Mouse (Mus musculus) embryonic facial prominence, embryonic 15.5 days (tissue): ENCODE measurements around the gene Slc35d2. TPM values are rescaled to one million over a fixed set of nuclear protein-coding genes. Genes with fewer than 3 reads are reported as not detected.

Source experiments
- ATAC-seq: fragments of 200-750 bp; cut with Nextera tagmentation; 2 replicates; pipeline ENCODE4 v1.8.0; 2017; ENCODE audit warnings: low read depth, moderate TSS enrichment; ENCODE audit not compliant: insufficient number of reproducible peaks, low FRiP score, low TSS enrichment
- H3K27ac ChIP-seq: fragments of 300-500 bp; sonication (generic); replicated peaks from 2 replicates; pipeline ENCODE4 v1.5.1; 2015; ENCODE audit warnings: mild to moderate bottlenecking, inconsistent platforms
- H3K27me3 ChIP-seq: fragments of 300-500 bp; sonication (generic); 2 replicates; pipeline ENCODE4 v1.6.1; 2015; ENCODE audit warnings: inconsistent platforms
- H3K36me3 ChIP-seq: fragments of 300-500 bp; sonication (generic); 2 replicates; pipeline ENCODE4 v1.6.1; 2015; ENCODE audit warnings: mild to moderate bottlenecking, inconsistent platforms
- H3K4me1 ChIP-seq: fragments of 300-500 bp; sonication (generic); 2 replicates; pipeline ENCODE4 v1.6.1; 2015; ENCODE audit warnings: inconsistent platforms
- H3K4me2 ChIP-seq: fragments of 300-500 bp; sonication (generic); replicated peaks from 2 replicates; pipeline ENCODE4 v1.6.1; 2015; ENCODE audit warnings: mild to moderate bottlenecking, inconsistent platforms
- H3K4me3 ChIP-seq: fragments of 300-500 bp; sonication (generic); replicated peaks from 2 replicates; pipeline ENCODE4 v1.5.1; 2015; ENCODE audit warnings: mild to moderate bottlenecking, inconsistent platforms
- H3K9ac ChIP-seq: fragments of 300-500 bp; sonication (generic); 2 replicates; pipeline ENCODE4 v1.6.1; 2015; ENCODE audit warnings: inconsistent platforms
- H3K9me3 ChIP-seq: fragments of 300-500 bp; sonication (generic); replicated peaks from 2 replicates; pipeline ENCODE4 v1.6.1; 2016; ENCODE audit warnings: inconsistent platforms
- WGBS: fragments of 180-500 bp; shearing (Covaris S2); methylation state at CpG from one replicate; pipeline ENCODE4 v1.1.7; 2015; 5-methylcytosine and 5-hydroxymethylcytosine counted together
- polyA plus RNA-seq: library from polyadenylated mRNA; unstranded; fragments of >200 nt; fragmentation: Nextera tagmentation; extraction: Ambion mirVana; gene quantifications from 2 replicates; pipeline ENCODE4 v1.2.1, GENCODE M21; 2015

The Slc35d2 gene
- polyA plus RNA-seq, 1 experiment from 2014 or later: 6.4 TPM

- Histone ChIP-seq H3K9me3 (no peaks in the 10 kb centered on the region), H3K4me2 (peak within 1 kb of the TSS; percentile 97), H3K9ac (peak within 1 kb of the TSS; percentile 60), H3K4me1 (peaks cover 27% of the 10 kb centered on the region), H3K27ac (peak within 1 kb of the TSS; percentile 91), H3K4me3 (peak within 1 kb of the TSS; percentile 93), H3K36me3 (no peaks in the 10 kb centered on the region), H3K27me3 (no peaks in the 10 kb centered on the region)
- under 1% methylated on average over 56 of the region's 56 CpGs for WGBS
- ATAC-seq: peak; percentile 97
These were observed 24.0 kb upstream of the Slc35d2 start, which contains the start of gene Zfp367 for GRCm38 (mm10) chr13:64153083-64153682. TSS of gene Zfp367 (minus strand) at chr13:64153202.

DNA sequence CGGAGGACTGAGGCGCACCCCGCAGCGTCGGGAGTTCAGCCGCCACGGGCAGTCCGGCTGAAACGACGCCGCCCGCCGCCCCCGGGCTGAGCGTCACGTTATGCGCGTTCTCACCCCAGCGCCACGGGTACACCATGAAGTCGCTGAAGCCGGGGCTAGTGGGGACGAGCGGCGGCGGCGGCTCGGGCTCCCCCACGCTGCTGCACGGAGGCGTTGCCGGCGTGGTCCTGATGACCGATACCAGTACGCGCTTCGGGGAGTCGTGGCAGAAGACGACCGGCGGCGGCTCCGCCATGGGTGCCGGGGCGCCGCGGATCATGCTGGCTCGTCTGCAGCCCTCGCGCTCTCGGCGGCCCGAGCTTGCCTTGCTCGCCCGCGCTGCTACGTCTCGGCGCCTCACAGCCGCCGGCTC, 23.5 kb upstream of the Slc35d2 start:
- no peak for ATAC-seq
- peak overlapping the region; percentile 97 for H3K4me2 ChIP-seq
- peak overlapping the region; percentile 93 for H3K4me3 ChIP-seq
- H3K9me3 ChIP-seq: no peaks in the 10 kb centered on the region
- H3K27ac ChIP-seq: peak overlapping the region; percentile 91
- peak overlapping the region; percentile 60 for H3K9ac ChIP-seq
- peaks cover 27% of the 10 kb centered on the region for H3K4me1 ChIP-seq
- no peaks in the 10 kb centered on the region for H3K36me3 ChIP-seq
- WGBS: under 1% methylated on average over 61 of the region's 61 CpGs
- H3K27me3 ChIP-seq: no peaks in the 10 kb centered on the region

DNA sequence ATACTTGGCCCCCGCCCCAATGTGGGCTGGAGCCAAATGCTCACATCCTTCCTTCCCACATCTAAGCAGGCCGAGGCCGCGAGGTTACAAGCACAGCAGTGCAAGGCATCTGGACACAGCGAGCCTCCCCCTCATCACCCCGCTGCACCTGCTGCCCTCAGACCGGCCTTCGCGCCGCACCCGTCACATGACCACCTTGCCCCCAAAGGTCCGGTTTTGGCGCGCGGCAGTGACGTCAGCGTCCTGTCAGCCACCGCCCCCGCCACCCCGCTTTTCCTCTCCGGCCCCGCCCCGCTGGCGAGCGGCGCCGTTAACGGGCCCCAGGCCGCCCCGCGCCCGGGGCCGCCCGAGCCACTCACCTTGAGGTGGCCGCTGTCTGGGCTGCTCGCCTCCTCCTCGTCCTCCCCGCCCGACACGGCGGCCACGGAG, 23.1 kb upstream of the Slc35d2 start:
- no peaks in the 10 kb centered on the region for H3K36me3 ChIP-seq
- peak overlapping the region; percentile 60 for H3K9ac ChIP-seq
- peak overlapping the region; percentile 97 for H3K4me2 ChIP-seq
- no peak for ATAC-seq
- H3K4me1 ChIP-seq: peaks cover 27% of the 10 kb centered on the region
- 2% methylated on average over 37 of the region's 42 CpGs for WGBS
- no peaks in the 10 kb centered on the region for H3K9me3 ChIP-seq
- no peaks in the 10 kb centered on the region for H3K27me3 ChIP-seq
- peak overlapping the region; percentile 91 for H3K27ac ChIP-seq
- peak overlapping the region; percentile 93 for H3K4me3 ChIP-seq

DNA sequence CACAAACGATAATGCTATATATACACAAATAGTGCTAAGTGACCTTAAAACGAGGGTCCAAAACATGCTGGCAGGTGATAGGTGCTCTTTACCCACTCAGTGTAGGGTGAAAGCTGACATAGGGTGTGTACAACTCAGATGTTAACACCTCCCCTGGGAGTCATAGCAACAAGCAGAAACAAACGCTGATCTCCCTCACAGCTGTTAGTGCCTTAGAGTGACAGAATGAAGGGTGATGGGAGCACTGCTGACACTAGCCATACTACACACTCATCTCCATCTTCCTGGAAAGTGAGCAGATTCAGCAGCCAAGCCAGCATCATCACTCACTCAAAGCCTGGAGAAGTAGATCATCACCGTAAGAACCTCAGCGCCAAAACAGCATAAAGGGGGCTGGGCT, 21.0 kb upstream of the Slc35d2 start:
- no peak overlapping the region for H3K4me3 ChIP-seq
- no peak overlapping the region for H3K9ac ChIP-seq
- no peak overlapping the region for H3K4me2 ChIP-seq
- WGBS: 70% methylated on average over 5 of the region's 5 CpGs
- ATAC-seq: no peak
- H3K36me3 ChIP-seq: no peaks in the 10 kb centered on the region
- no peak overlapping the region for H3K27ac ChIP-seq
- no peaks in the 10 kb centered on the region for H3K27me3 ChIP-seq
- H3K9me3 ChIP-seq: no peaks in the 10 kb centered on the region
- H3K4me1 ChIP-seq: peaks cover 23% of the 10 kb centered on the region

DNA sequence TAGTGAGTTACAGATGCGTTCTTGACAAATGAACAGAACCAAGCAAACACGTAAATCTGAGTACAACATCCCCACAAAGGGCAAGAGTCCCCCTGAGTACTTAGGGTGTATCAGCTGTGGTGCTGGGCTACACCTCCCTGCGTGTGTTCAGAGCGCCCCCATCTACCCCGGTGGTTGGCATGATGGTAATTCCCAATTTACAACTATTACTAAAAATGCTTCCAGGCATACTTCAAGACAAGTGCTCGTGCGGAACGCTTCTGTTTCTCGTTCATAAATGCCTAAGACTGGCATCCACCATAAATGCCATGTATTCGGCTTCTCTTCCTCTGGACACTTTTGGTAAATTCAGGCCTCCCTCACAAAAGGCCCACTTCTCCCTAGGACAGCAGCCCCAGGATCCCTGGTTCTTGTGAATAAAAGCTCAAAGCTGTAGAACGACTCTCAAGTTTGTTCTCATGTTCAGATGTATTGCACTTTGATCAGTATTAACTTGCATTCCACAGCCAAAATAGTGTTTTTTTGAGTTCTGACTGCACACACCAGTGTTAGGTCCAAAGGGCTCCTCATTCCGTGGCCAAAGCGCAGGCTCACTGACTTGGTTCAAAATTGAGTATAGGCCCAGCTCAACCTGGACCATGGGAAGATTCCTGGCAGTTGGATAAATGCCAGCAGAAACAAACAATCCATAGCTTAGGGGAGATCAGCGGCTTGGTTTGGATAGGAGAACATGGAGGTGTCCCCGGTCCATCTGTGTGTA, 628 bp upstream of the Slc35d2 start:
- H3K4me2 ChIP-seq: peak overlapping the region; percentile 78
- peak overlapping the region; percentile 33 for H3K9ac ChIP-seq
- H3K36me3 ChIP-seq: no peaks in the 10 kb centered on the region
- ATAC-seq: peak; percentile 79
- H3K4me1 ChIP-seq: 0 out of 2 replicates have a peak, but pooled peaks cover 2% of the 10 kb centered on the region
- H3K27me3 ChIP-seq: no peaks in the 10 kb centered on the region
- peak overlapping the region; percentile 60 for H3K4me3 ChIP-seq
- 31% methylated on average over 15 of the region's 15 CpGs for WGBS
- no peaks in the 10 kb centered on the region for H3K9me3 ChIP-seq
- H3K27ac ChIP-seq: peak overlapping the region; percentile 79

- ATAC-seq: no peak
- H3K27ac ChIP-seq: no peak overlapping the region
- 55% methylated on average over 4 of the region's 4 CpGs for WGBS
These were observed 2.9 kb downstream of the Slc35d2 start for GRCm38 (mm10) chr13:64126316-64126715.

DNA sequence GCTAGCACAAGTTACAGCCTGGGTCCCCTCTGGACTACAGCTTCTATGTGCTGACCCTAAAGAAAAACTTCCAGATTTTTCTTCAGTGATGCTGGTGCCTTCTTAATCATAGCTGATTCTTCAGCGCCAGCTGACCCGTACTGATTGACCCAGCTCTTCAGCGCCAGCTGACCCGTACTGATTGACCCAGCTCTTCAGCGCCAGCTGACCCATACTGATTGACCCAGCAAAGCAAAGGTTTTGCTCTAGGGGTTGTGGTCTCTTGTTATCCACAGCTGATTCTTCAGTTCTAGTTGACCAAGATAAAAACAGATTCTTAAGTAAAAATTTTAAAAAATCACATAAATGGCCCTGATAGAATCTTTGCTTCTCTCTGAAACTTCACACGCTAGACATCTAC, 4.3 kb downstream of the Slc35d2 start:
- ATAC-seq: no peak
- H3K4me1 ChIP-seq: 0 out of 2 replicates have a peak, but pooled peaks cover 2% of the 10 kb centered on the region
- no peaks in the 10 kb centered on the region for H3K27me3 ChIP-seq
- no peak overlapping the region for H3K4me2 ChIP-seq
- WGBS: 94% methylated on average over 6 of the region's 6 CpGs
- H3K9me3 ChIP-seq: no peaks in the 10 kb centered on the region
- no peak overlapping the region for H3K9ac ChIP-seq
- H3K4me3 ChIP-seq: no peak overlapping the region
- no peak overlapping the region for H3K27ac ChIP-seq
- H3K36me3 ChIP-seq: no peaks in the 10 kb centered on the region

More at GRCm38 (mm10) chr13:64126316-64126715, 2.9 kb downstream of the Slc35d2 start:
- no peaks in the 10 kb centered on the region for H3K9me3 ChIP-seq
- H3K9ac ChIP-seq: no peak overlapping the region
- no peak overlapping the region for H3K4me3 ChIP-seq
- H3K4me1 ChIP-seq: 0 out of 2 replicates have a peak, but pooled peaks cover 2% of the 10 kb centered on the region
- H3K27me3 ChIP-seq: no peaks in the 10 kb centered on the region
- H3K36me3 ChIP-seq: no peaks in the 10 kb centered on the region
- no peak overlapping the region for H3K4me2 ChIP-seq

DNA sequence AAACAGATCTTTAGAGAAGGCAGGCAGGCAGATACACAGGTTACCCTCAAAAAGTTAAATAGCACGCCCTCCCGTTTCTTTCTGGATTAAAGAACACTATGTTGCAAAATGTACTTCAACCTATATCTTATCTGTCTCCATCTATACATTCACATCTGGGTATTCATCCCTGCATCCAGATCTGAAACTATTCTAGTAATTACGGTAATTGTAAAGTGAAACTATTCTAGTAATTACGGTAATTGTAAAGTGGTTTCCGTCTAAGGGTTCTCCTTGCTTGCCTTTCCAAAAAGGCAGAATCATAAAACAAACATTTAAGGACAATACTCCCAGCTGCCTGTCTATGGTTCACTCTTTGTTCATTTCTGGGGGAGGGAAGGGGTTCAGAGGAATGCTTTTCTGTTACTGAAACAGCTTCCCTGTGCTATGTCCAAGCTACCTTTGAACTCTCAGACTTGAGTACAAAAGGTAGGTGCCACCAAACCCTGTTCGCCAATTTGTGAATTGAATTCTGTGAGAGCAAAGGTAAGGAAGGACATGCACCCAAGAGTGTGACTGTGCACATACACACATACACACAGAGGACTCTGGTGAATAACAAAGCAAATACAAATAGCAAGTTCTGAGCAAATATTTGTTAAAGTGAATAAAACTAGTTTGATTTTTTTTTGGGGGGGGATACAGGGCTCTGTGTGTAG, 5.5 kb downstream of the Slc35d2 start:
- Histone ChIP-seq H3K4me3 (no peak overlapping the region), H3K9me3 (no peaks in the 10 kb centered on the region), H3K9ac (no peak overlapping the region), H3K36me3 (no peaks in the 10 kb centered on the region), H3K27me3 (no peaks in the 10 kb centered on the region), H3K27ac (no peak overlapping the region), H3K4me2 (no peak overlapping the region), H3K4me1 (no peaks in the 10 kb centered on the region)
- WGBS: 28% methylated on average over 6 of the region's 6 CpGs
- no peak for ATAC-seq

DNA sequence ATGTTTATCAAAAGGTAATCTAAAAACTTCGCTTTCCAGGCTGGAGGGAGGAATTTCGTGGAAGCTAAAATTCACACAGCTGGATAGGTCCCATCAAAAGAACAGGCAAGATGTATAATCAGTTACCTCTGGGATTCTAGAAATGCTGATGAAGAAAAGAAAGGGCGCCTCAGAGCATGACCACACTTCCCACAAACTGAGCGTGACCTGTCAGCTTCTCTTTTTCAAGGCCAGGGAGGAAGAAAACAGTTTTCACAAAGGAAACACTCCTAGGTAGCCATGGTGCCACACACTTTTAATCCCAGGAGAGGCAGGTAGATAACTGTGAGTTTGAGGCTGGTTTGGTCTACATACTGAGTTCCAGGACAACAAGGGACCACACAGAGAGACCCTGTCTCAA, 8.4 kb downstream of the Slc35d2 start:
- WGBS: 54% methylated on average over 4 of the region's 4 CpGs
- Histone ChIP-seq H3K4me2 (no peak overlapping the region), H3K27ac (no peak overlapping the region), H3K4me1 (no peaks in the 10 kb centered on the region), H3K36me3 (no peaks in the 10 kb centered on the region), H3K4me3 (no peak overlapping the region), H3K9ac (no peak overlapping the region), H3K9me3 (no peaks in the 10 kb centered on the region), H3K27me3 (no peaks in the 10 kb centered on the region)
- ATAC-seq: no peak

- no peak for ATAC-seq
- Histone ChIP-seq H3K4me3 (no peak overlapping the region), H3K4me2 (no peak overlapping the region), H3K4me1 (no peaks in the 10 kb centered on the region), H3K9me3 (no peaks in the 10 kb centered on the region), H3K27me3 (no peaks in the 10 kb centered on the region), H3K27ac (0 out of 2 replicates have a peak overlapping the region, but pooled peaks have one; percentile 0), H3K36me3 (no peaks in the 10 kb centered on the region), H3K9ac (no peak overlapping the region)
- WGBS: 55% methylated on average over 2 of the region's 2 CpGs
These were observed 11.7 kb downstream of the Slc35d2 start for GRCm38 (mm10) chr13:64117442-64117841.

DNA sequence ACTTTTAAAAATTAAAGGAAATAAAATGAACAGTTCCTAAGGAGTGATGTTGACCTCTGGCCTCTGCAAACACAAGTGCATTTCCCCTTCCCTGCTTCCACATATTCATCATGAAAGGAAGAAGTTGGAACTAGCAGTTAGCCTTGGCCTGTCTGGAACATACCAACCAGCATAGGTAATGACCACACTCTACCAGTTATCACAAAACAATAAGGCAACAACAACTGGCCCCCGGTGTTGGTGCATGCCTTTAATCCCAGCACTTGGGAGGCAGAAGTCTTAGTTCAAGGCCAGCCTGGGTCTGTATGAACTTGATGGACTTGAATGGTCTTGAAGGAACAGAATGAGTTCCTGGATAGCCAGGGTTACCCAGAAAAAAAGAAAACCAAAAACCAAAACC, 18.7 kb downstream of the Slc35d2 start:
- no peak for ATAC-seq
- H3K4me2 ChIP-seq: no peak overlapping the region
- H3K27ac ChIP-seq: no peak overlapping the region
- H3K4me3 ChIP-seq: no peak overlapping the region
- no peaks in the 10 kb centered on the region for H3K9me3 ChIP-seq
- H3K4me1 ChIP-seq: 0 out of 2 replicates have a peak, but pooled peaks cover 4% of the 10 kb centered on the region
- no peaks in the 10 kb centered on the region for H3K27me3 ChIP-seq
- no peaks in the 10 kb centered on the region for H3K36me3 ChIP-seq
- 91% methylated on average over 1 of the region's 1 CpGs for WGBS
- no peak overlapping the region for H3K9ac ChIP-seq
